ENCODE assay signal across 12 mouse cellular contexts in genomic region chr12:101005665-101006420, GRCm38 (mm10). TPM values are rescaled to one million over a fixed set of nuclear protein-coding genes. Genes with fewer than 3 reads are reported as not detected.
A peak's percentile ranks its signal among the peaks of the same experiment; 100 is the strongest.
DNase-seq lines count a peak whose midpoint lies in the region; ATAC-seq and TF ChIP-seq lines count a peak whose summit lies in the region.
"Had no signal": no experiment of that assay in that cellular context is flagged by ENCODE, and none has a peak within 500 bp of the region (broad histone marks: within the 10 kb centered on the region; RNA-seq: fewer than 3 reads in every experiment).

No protein-coding gene starts in this region.

- no peaks in the 10 kb centered on the region for H3K27me3 ChIP-seq in intestine, embryonic 15.5 days (replicated peaks)
- H3K27me3 ChIP-seq: kidney, embryonic 15.5 days; liver, embryonic 12.5 days had no signal

- no peak for TF ChIP-seq CTCF in left cerebral cortex, adult 2 months (IDR thresholded peaks at IDR 0.05)

- H3K4me3 ChIP-seq in intestine, embryonic 15.5 days (replicated peaks): no peak overlapping the region
- no peak overlapping the region for H3K4me3 ChIP-seq in left cerebral cortex, adult 2 months
- H3K4me3 ChIP-seq: kidney, embryonic 15.5 days; liver, embryonic 12.5 days; megakaryocyte, embryonic 14.5 days had no signal

- peaks cover 42% of the 10 kb centered on the region for H3K4me1 ChIP-seq in intestine, embryonic 15.5 days (replicated peaks)

- H3K36me3 ChIP-seq in intestine, embryonic 15.5 days: no peaks in the 10 kb centered on the region
- H3K36me3 ChIP-seq: kidney, embryonic 15.5 days; liver, embryonic 12.5 days had no signal

- H3K9ac ChIP-seq in intestine, embryonic 15.5 days: no peak overlapping the region
- H3K9ac ChIP-seq: kidney, embryonic 15.5 days; liver, embryonic 12.5 days had no signal

- DNase-seq in gastrocnemius, postnatal 25 days: peak; percentile 59
- no peak for DNase-seq in gastrocnemius, postnatal 36 days
- DNase-seq in thymus, postnatal 4 days: peak; percentile 18
- DNase-seq in thymus, postnatal 36 days: no peak
- no peak for DNase-seq in urinary bladder, adult 18-20 months (ENCODE audit: low spot score in 2 of 2)
- DNase-seq in left cerebral cortex, adult 2 months (ENCODE audit: extremely low spot score in 1 of 2, low spot score in 2 of 2): no peak
- DNase-seq: layer of hippocampus, postnatal 36 days had no signal

- 88% methylated on average over 12 of the region's 12 CpGs for WGBS in intestine, embryonic 15.5 days

- H3K27ac ChIP-seq in intestine, embryonic 15.5 days: no peak overlapping the region
- H3K27ac ChIP-seq in left cerebral cortex, adult 2 months: no peak overlapping the region
- H3K27ac ChIP-seq: kidney, embryonic 15.5 days; liver, embryonic 12.5 days had no signal

- no peak overlapping the region for H3K4me2 ChIP-seq in intestine, embryonic 15.5 days (replicated peaks)
- H3K4me2 ChIP-seq: kidney, embryonic 15.5 days; liver, embryonic 12.5 days had no signal

- intact Hi-C loops in gastrocnemius, postnatal 36 days (cut with DNase I): no loop called here
- intact Hi-C loops in left cerebral cortex, adult 2 months (cut with DNase I): no loop called here

- no peaks in the 10 kb centered on the region for H3K9me3 ChIP-seq in intestine, embryonic 15.5 days
- H3K9me3 ChIP-seq: kidney, embryonic 15.5 days; liver, embryonic 12.5 days had no signal

- peak; percentile 49 to 79; a peak in 3 of 4 replicates for ATAC-seq in hematopoietic stem cell, adult 5-6 weeks (replicated peaks in 1 of 2; ENCODE audit: insufficient read depth in 1 of 2, low FRiP score in 2 of 2, low TSS enrichment in 1 of 2, low read depth in 1 of 2, poor library complexity in 2 of 2, severe bottlenecking in 2 of 2)
- no peak for ATAC-seq in intestine, embryonic 15.5 days
- ATAC-seq: liver, embryonic 12.5 days had no signal

RNA-seq across cellular contexts. Expression of gene Ccdc88c, which starts 23.0 kb away (rescaled TPM):
- 10 to 100 TPM; 25.1 to 32.3 TPM for total RNA-seq in gastrocnemius, postnatal 25 days (2021)
- 10 to 100 TPM; 32.3 to 33.9 TPM for total RNA-seq in gastrocnemius, postnatal 36 days (2021)
- 78.5 and 81.7 TPM in 2 replicates for total RNA-seq in hematopoietic stem cell, adult 5-6 weeks (2017)
- 13.6 and 14.9 TPM in 2 replicates for polyA plus RNA-seq in intestine, embryonic 15.5 days (2015; fragmentation: Nextera tagmentation; extraction: Ambion mirVana)
- total RNA-seq in left cerebral cortex, adult 2 months (2021): 10 to 100 TPM; 23.2 to 30.1 TPM

Comparison
In these comparisons a context has a peak if more than half of its experiments do, and no peak if none do; other contexts are left out.
1. DNase-seq: peak in gastrocnemius, postnatal 25 days (single experiment) and thymus, postnatal 4 days (single experiment); none in gastrocnemius, postnatal 36 days (0 of 2), thymus, postnatal 36 days (0 of 2), urinary bladder, adult 18-20 months (0 of 2) and left cerebral cortex, adult 2 months (0 of 2).